Mouse (Mus musculus) adrenal gland, postnatal 0 days (tissue): Measurements from ENCODE around the gene Msto1. TPM values are rescaled to one million over a fixed set of nuclear protein-coding genes. Genes with fewer than 3 reads are reported as not detected.

Source experiments
- polyA plus RNA-seq: library from polyadenylated mRNA; unstranded; fragments of >200 nt; fragmentation: Nextera tagmentation; extraction: Ambion mirVana; gene quantifications from 2 replicates; pipeline ENCODE4 v1.2.1, GENCODE M21; 2015

Msto1 gene
- 21.5 and 34.1 TPM in 2 replicates for polyA plus RNA-seq

DNA sequence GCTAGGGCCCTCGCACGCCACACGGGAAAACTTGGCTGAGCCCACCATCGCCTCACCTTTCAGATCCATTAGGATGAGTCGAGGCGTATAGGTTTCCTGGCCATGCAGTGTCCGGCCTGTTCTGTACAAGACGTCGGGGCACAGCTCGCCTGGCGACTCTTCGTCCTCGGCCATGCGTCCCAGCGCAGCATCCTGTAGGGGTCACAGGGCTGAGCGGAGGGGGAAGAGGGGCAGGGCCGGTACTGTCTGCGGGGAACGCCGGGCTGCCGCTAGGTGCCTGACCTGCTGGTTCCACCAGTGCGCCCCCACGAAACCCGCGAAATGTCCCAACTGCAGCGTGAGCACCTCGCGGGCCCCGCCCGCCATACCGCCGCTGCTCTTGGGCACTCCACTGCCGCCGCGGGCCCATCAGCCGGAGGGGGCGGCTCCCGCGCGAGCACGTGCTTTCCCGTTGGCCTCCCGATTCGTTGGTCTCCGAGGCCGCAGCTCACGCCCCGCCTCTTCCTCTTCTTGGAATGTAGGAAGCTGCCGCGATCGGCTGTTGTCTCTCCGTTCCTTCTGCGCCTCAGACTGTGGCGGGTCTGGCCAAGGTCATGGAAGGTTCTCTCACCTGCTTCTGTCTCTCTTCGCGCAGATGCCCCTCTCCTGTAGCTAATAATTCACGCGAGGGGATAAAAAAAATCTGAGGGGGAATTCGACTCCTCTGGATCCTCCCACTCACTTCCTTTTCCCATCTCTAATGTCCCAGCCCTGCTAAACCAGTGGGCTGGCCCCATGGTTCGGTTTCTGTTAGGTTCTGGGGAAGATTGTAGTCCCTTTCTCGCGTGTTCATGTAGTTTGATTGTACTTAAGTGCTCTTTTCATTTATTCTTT, at the start of gene Msto1:
Gene Msto1, minus strand, starts transcription at position 489 of the 873 bp plus-strand sequence.

DNA sequence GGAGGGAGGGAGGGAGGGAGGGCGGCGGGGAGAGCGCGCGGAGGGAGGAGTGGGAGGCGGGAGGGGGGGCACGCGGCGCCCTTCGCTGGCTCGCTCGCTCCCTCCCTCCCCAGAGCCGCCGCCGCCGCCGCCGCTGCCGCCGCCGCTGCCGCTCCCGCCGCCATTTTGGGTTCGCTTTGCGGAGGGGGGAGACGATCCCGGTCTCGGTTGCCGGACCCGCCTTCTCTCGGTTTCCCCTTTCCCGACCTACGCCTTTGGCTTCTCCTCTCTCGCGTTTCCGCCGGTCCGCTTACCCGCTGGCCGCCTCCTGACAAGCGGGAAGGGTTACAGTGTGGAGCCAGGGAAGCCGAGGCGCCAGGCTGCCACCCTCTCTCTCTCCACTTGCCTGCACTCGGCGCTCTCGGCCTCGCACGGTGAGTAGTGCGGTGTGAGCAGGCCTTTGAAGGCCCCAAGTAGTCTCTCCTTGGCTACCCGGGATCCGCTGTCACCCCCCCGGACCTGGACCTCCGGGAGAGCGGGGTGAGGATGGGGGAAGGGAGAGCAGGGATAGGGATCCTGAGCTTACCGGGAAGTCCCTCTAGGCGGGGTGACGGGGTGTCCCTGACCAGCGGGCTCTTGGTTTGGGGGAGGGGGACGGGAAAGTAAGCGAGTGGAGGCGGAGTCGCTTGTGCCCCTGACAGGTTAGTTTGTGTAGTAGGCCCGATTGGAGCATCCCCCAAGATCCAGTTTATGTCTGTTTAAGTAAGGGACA, 37.0 kb upstream of the Msto1 start, which contains the start of the genes Ash1l and Dap3:
Gene Ash1l, plus strand, starts transcription at position 47 of the 751 bp plus-strand sequence.
Gene Dap3, minus strand, starts transcription at position 606 of the 751 bp plus-strand sequence.

Other genes starting within 250 kb of the Msto1 start
- 26.2 and 51.8 TPM in 2 replicates for gene Khdc4, start 228.2 kb downstream of the Msto1 start, polyA plus RNA-seq
- 104 and 106 TPM in 2 replicates for gene Rit1, start 197.2 kb downstream of the Msto1 start, polyA plus RNA-seq
- gene Syt11, start 138.8 kb downstream of the Msto1 start, polyA plus RNA-seq, result 29.3 and 76.7 TPM in 2 replicates
- gene Gon4l, start 78.8 kb downstream of the Msto1 start, polyA plus RNA-seq, result 3.4 and 4.0 TPM in 2 replicates
- gene Ash1l, start 36.6 kb upstream of the Msto1 start, polyA plus RNA-seq, result 9.6 and 13.6 TPM in 2 replicates
- gene Dap3, start 37.2 kb upstream of the Msto1 start, polyA plus RNA-seq, result 99.1 and 149 TPM in 2 replicates
- gene Rusc1, start 179.3 kb upstream of the Msto1 start, polyA plus RNA-seq, result 21.4 and 28.7 TPM in 2 replicates
- gene Gm43738, start 187.1 kb upstream of the Msto1 start, polyA plus RNA-seq, result 0.07 TPM in 1 of 2 replicates, not detected in the other
- 166 and 200 TPM in 2 replicates for gene Fdps, start 188.0 kb upstream of the Msto1 start, polyA plus RNA-seq
- 1.1 and 3.9 TPM in 2 replicates for gene Pklr, start 222.1 kb upstream of the Msto1 start, polyA plus RNA-seq
- gene Hcn3, start 246.2 kb upstream of the Msto1 start, polyA plus RNA-seq, result 5.8 and 7.6 TPM in 2 replicates